Mouse (Mus musculus): ENCODE data around the gene Sugp2.

DNA sequence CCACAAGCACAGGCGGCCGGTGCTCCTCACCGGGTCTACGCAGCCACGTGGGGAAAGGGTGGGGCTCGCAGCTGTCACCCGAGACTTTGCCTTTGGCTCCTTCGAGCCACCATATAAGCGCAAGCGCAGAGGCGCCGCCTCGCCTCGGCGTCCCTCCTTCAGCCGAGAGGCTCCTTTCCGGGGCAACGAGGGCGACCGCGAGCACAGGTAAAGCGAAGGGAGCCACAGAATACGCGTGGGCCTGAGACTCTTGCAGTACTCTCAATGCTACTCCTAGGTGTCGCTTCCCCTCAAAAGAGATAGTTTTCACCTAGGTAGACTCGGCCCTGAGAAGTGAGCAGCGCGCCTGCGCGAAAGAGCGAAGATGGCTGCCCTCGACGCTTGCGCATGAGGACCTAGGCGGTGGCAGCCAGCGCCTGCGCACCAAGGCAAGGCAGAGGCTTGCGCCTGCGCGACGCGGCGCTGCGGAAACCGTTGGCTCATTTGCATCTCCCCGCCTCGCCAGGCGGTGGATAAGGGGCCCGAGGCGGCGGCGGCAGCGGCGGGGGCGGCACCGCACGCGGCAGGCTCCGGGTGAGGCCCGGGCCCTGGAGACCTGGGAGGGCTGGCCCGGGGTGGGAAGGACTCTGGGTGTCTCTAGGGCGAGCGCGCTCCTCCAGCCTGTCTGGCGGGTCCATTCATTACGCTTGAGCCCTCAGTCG, at the start of gene Sugp2, which contains the start of gene Armc6:
- no peak for TF ChIP-seq ZNF384 (IDR thresholded peaks at IDR 0.05; ENCODE audit: low read depth, low read length)
- TF ChIP-seq HCFC1 (IDR thresholded peaks at IDR 0.05; ENCODE audit: borderline replicate concordance, insufficient read depth, low read length): peak; percentile 74
- no peak for TF ChIP-seq CHD2 (IDR thresholded peaks at IDR 0.05; ENCODE audit: low read depth, low read length)
